ENCODE assay signal across 12 mouse cellular contexts in the genomic region with DNA sequence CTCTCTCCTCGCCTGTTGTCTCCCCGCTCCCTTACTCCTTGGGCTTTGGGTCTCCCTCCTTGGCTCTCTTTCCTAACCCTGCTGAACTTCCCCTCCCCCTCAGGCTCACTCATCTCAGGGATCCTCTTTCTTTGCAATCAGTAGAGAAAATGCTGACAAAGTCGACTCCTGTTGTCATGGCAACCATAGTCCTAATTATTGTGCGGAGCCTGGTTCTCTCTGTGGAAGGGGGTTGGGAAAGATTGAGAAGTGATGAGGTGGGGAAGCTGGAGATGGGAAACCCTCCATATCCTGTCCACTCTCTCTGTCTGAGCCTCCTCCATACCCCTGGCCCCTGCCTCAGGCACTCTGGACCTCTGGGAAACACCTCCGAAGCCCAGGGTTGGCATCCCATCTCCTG. TPM values are rescaled to one million over a fixed set of nuclear protein-coding genes. Genes with fewer than 3 reads are reported as not detected.
A peak's percentile ranks its signal among the peaks of the same experiment; 100 is the strongest.
DNase-seq lines count a peak whose midpoint lies in the region; ATAC-seq and TF ChIP-seq lines count a peak whose summit lies in the region.
"Had no signal": no experiment of that assay in that cellular context is flagged by ENCODE, and none has a peak within 500 bp of the region (broad histone marks: within the 10 kb centered on the region; RNA-seq: fewer than 3 reads in every experiment).

No protein-coding gene starts in this region.

- H3K4me1 ChIP-seq in limb, embryonic 14.5 days (ENCODE audit: control insufficient read depth, insufficient read depth, low read length), result no peaks in the 10 kb centered on the region
- H3K4me1 ChIP-seq in limb, embryonic 10.5 days, result peaks cover 33% of the 10 kb centered on the region
- H3K4me1 ChIP-seq in hindbrain, embryonic 12.5 days, result peaks cover 54% of the 10 kb centered on the region
- H3K4me1 ChIP-seq in neural tube, embryonic 12.5 days, result peaks cover 42% of the 10 kb centered on the region
- H3K4me1 ChIP-seq: limb, embryonic 15.5 days had no signal

- H3K27me3 ChIP-seq in limb, embryonic 14.5 days (ENCODE audit: control insufficient read depth, insufficient read depth, low read length), result 0 out of 2 replicates have a peak, but pooled peaks cover 4% of the 10 kb centered on the region
- H3K27me3 ChIP-seq in limb, embryonic 10.5 days (ENCODE audit: low read depth, poor library complexity, severe bottlenecking), result peaks cover 13% of the 10 kb centered on the region
- H3K27me3 ChIP-seq in hindbrain, embryonic 12.5 days, result no peaks in the 10 kb centered on the region
- no peaks in the 10 kb centered on the region for H3K27me3 ChIP-seq in neural tube, embryonic 12.5 days (replicated peaks)

- no peak for ATAC-seq in limb, embryonic 14.5 days (ENCODE audit: low FRiP score, low read depth)
- peak; percentile 69 for ATAC-seq in hindbrain, embryonic 12.5 days (ENCODE audit: low FRiP score)
- no peak for ATAC-seq in neural tube, embryonic 12.5 days (ENCODE audit: low FRiP score, low read depth)
- ATAC-seq: CD4-positive, CD25-positive, alpha-beta regulatory T cell, adult 4 months had no signal

- no peaks in the 10 kb centered on the region for H3K9me3 ChIP-seq in limb, embryonic 14.5 days (ENCODE audit: control insufficient read depth, low read length)
- no peaks in the 10 kb centered on the region for H3K9me3 ChIP-seq in limb, embryonic 10.5 days (replicated peaks)
- H3K9me3 ChIP-seq in hindbrain, embryonic 12.5 days (replicated peaks), result no peaks in the 10 kb centered on the region
- no peaks in the 10 kb centered on the region for H3K9me3 ChIP-seq in neural tube, embryonic 12.5 days
- H3K9me3 ChIP-seq: limb, embryonic 15.5 days had no signal

- H3K36me3 ChIP-seq in limb, embryonic 14.5 days (ENCODE audit: control insufficient read depth, insufficient read depth, low read length), result no peaks in the 10 kb centered on the region
- H3K36me3 ChIP-seq in limb, embryonic 10.5 days, result no peaks in the 10 kb centered on the region
- H3K36me3 ChIP-seq in hindbrain, embryonic 12.5 days, result peaks cover 66% of the 10 kb centered on the region
- peaks cover 61% of the 10 kb centered on the region for H3K36me3 ChIP-seq in neural tube, embryonic 12.5 days
- H3K36me3 ChIP-seq: limb, embryonic 15.5 days had no signal

- DNase-seq in limb, embryonic 14.5 days (ENCODE audit: low spot score), result peak; percentile 7
- DNase-seq in limb, embryonic 10.5 days (ENCODE audit: low spot score), result no peak
- DNase-seq in embryo, embryonic 9.5 days (ENCODE audit: extremely low spot score), result peak; percentile 62
- no peak for DNase-seq in natural killer cell, adult 2 months (ENCODE audit: low spot score in 2 of 2)
- DNase-seq in adrenal gland, adult (ENCODE audit: inconsistent age in 2 of 2, low spot score in 1 of 2), result no peak
- no peak for DNase-seq in cerebellum, adult 18-20 months
- DNase-seq: gastrocnemius, postnatal 36 days; thymus, adult 18-20 months had no signal

- H3K27ac ChIP-seq in limb, embryonic 14.5 days (replicated peaks; ENCODE audit: low read depth, low read length), result no peak overlapping the region
- H3K27ac ChIP-seq in limb, embryonic 10.5 days, result no peak overlapping the region
- H3K27ac ChIP-seq in hindbrain, embryonic 12.5 days, result peak overlapping the region; percentile 85
- no peak overlapping the region; the same call in 1 of the 2 replicates for H3K27ac ChIP-seq in neural tube, embryonic 12.5 days
- H3K27ac ChIP-seq: limb, embryonic 15.5 days had no signal

- H3K4me2 ChIP-seq in limb, embryonic 14.5 days (replicated peaks; ENCODE audit: low read depth, low read length, severe bottlenecking), result no peak overlapping the region
- H3K4me2 ChIP-seq in hindbrain, embryonic 12.5 days (replicated peaks), result peak overlapping the region; percentile 8
- H3K4me2 ChIP-seq in neural tube, embryonic 12.5 days (replicated peaks), result peak overlapping the region; percentile 32
- H3K4me2 ChIP-seq: limb, embryonic 15.5 days had no signal

- WGBS in limb, embryonic 14.5 days, result 65% methylated on average over 5 of the region's 5 CpGs
- 58% methylated on average over 5 of the region's 5 CpGs for WGBS in limb, embryonic 10.5 days
- 20% methylated on average over 5 of the region's 5 CpGs for WGBS in hindbrain, embryonic 12.5 days
- WGBS in neural tube, embryonic 12.5 days, result 41% methylated on average over 5 of the region's 5 CpGs

- no peak overlapping the region for H3K9ac ChIP-seq in limb, embryonic 14.5 days (ENCODE audit: low read depth, low read length, severe bottlenecking)
- no peak overlapping the region for H3K9ac ChIP-seq in hindbrain, embryonic 12.5 days
- no peak overlapping the region for H3K9ac ChIP-seq in neural tube, embryonic 12.5 days
- H3K9ac ChIP-seq: limb, embryonic 15.5 days had no signal

- TF ChIP-seq POLR2A in limb, embryonic 14.5 days (IDR thresholded peaks at IDR 0.05; ENCODE audit: borderline replicate concordance, extremely low read depth, insufficient read depth, insufficient read length), result no peak

- H3K4me3 ChIP-seq in limb, embryonic 14.5 days (replicated peaks; ENCODE audit: low read length), result no peak overlapping the region
- no peak overlapping the region for H3K4me3 ChIP-seq in limb, embryonic 10.5 days
- H3K4me3 ChIP-seq in hindbrain, embryonic 12.5 days, result no peak overlapping the region
- no peak overlapping the region for H3K4me3 ChIP-seq in neural tube, embryonic 12.5 days
- H3K4me3 ChIP-seq: limb, embryonic 15.5 days had no signal

RNA-seq across cellular contexts. Expression of a gene that starts 24.2 kb away (rescaled TPM):
- polyA plus RNA-seq in limb, embryonic 14.5 days (2012; rRNA removed), result not detected in 2 replicates
- polyA plus RNA-seq in limb, embryonic 14.5 days (2014; fragmentation: Nextera tagmentation; extraction: Ambion mirVana), result not detected in 2 replicates
- not detected in 2 replicates for polyA plus RNA-seq in limb, embryonic 10.5 days (2016; fragmentation: Nextera tagmentation; extraction: Ambion mirVana)
- polyA plus RNA-seq in hindbrain, embryonic 12.5 days (2016; fragmentation: Nextera tagmentation; extraction: Ambion mirVana), result not detected in 2 replicates
- not detected in 2 replicates for polyA plus RNA-seq in neural tube, embryonic 12.5 days (2016; fragmentation: Nextera tagmentation; extraction: Ambion mirVana)
- polyA plus RNA-seq: CD4-positive, CD25-positive, alpha-beta regulatory T cell, adult 4 months; limb, embryonic 15.5 days had no signal

Comparison
In these comparisons a context has a peak if more than half of its experiments do, and no peak if none do; other contexts are left out.
1. DNase-seq: peak in limb, embryonic 14.5 days (single experiment) and embryo, embryonic 9.5 days (single experiment); none in limb, embryonic 10.5 days (single experiment), natural killer cell, adult 2 months (0 of 2), adrenal gland, adult (0 of 2) and cerebellum, adult 18-20 months (0 of 2).